Mouse (Mus musculus) left cerebral cortex, adult 18-20 months (tissue): ENCODE results near the gene Prpsap1. TPM values are rescaled to one million over a fixed set of nuclear protein-coding genes. Genes with fewer than 3 reads are reported as not detected.
"Not testable (repeated sequence)": the region's sequence is repeated elsewhere in the genome, so short reads cannot be mapped to it uniquely, and the experiment has no call there.

ENCODE experiments used
- DNase-seq, 2 experiments: peaks; one replicate each; pipeline ENCODE4 v3.0.0; 2021 to 2022; ENCODE audit warnings: low spot score in 2 of 2, mixed read lengths in 1 of 2
- total RNA-seq, 2 experiments: library from RNA; stranded (reverse); gene quantifications; 2 replicates each; pipeline ENCODE4 v1.2.3; 2021

The Prpsap1 gene
- total RNA-seq, 2 experiments from 2014 or later, result 82.7 to 89.4 TPM

- no peak for DNase-seq
Measured at GRCm38 (mm10) chr11:116430723-116431427, 63.1 kb downstream of the Prpsap1 start.

- DNase-seq, result no peak
Measured at GRCm38 (mm10) chr11:116429862-116430613, 64.0 kb downstream of the Prpsap1 start.

GRCm38 (mm10) chr11:116428872-116429859 lies 64.8 kb downstream of the Prpsap1 start:
- no peak for DNase-seq

GRCm38 (mm10) chr11:116426852-116427575 lies 67.0 kb downstream of the Prpsap1 start:
- no peak for DNase-seq

GRCm38 (mm10) chr11:116426328-116426727 lies 67.7 kb downstream of the Prpsap1 start:
- not testable (repeated sequence) for DNase-seq

- DNase-seq, result no peak
Measured at GRCm38 (mm10) chr11:116424621-116425407, 69.2 kb downstream of the Prpsap1 start.

- no peak for DNase-seq
Measured at GRCm38 (mm10) chr11:116423782-116424620, 70.0 kb downstream of the Prpsap1 start.

GRCm38 (mm10) chr11:116423214-116423613 lies 70.8 kb downstream of the Prpsap1 start:
- DNase-seq, result no peak

GRCm38 (mm10) chr11:116422562-116422961 lies 71.4 kb downstream of the Prpsap1 start:
- no peak for DNase-seq

GRCm38 (mm10) chr11:116421102-116421501 lies 72.9 kb downstream of the Prpsap1 start:
- no peak for DNase-seq

Other genes starting within 250 kb of the Prpsap1 start
- gene Srp68, start 220.0 kb downstream of the Prpsap1 start, total RNA-seq, result 10 to 100 TPM; 76.5 to 78.4 TPM
- gene Galr2, start 213.3 kb downstream of the Prpsap1 start, total RNA-seq, result not detected
- gene Exoc7, start 187.0 kb downstream of the Prpsap1 start, total RNA-seq, result 100 to 1,000 TPM in 1 of 2 experiments, 10 to 100 TPM in 1; 91.1 to 103 TPM
- 1 to 10 TPM; 3.8 to 3.9 TPM for gene Foxj1, start 158.8 kb downstream of the Prpsap1 start, total RNA-seq
- 100 to 1,000 TPM; 256 to 274 TPM for gene Rnf157, start 81.2 kb downstream of the Prpsap1 start, total RNA-seq
- gene Ubald2, start 60.1 kb downstream of the Prpsap1 start, total RNA-seq, result 10 to 100 TPM; 27.5 to 32.6 TPM
- gene Qrich2, start 28.0 kb downstream of the Prpsap1 start, total RNA-seq, result under 1 TPM in 1 of 2 experiments, not detected in 1; 0.05 TPM
- gene Sphk1, start 36.7 kb upstream of the Prpsap1 start, total RNA-seq, result 1 to 10 TPM; 7.9 to 9.9 TPM
- 100 to 1,000 TPM; 123 TPM for gene Ube2o, start 87.2 kb upstream of the Prpsap1 start, total RNA-seq
- gene Aanat, start 92.2 kb upstream of the Prpsap1 start, total RNA-seq, result 1 to 10 TPM in 1 of 2 experiments, under 1 TPM in 1; 0.56 to 1.4 TPM
- 1 to 10 TPM; 1.6 to 1.9 TPM for gene Rhbdf2, start 132.8 kb upstream of the Prpsap1 start, total RNA-seq
- 1 to 10 TPM; 3.7 to 7.9 TPM for gene Prcd, start 159.3 kb upstream of the Prpsap1 start, total RNA-seq
- gene Cygb, start 160.1 kb upstream of the Prpsap1 start, total RNA-seq, result 10 to 100 TPM; 48.6 to 55.9 TPM